Mouse (Mus musculus): ENCODE data around the gene Igf2bp2.

GRCm38 (mm10) chr16:22187366-22187765, 24.3 kb upstream of the Igf2bp2 start:
- TF ChIP-seq CTCF (IDR thresholded peaks at IDR 0.05; ENCODE audit: low read depth), result no peak
- no peak for TF ChIP-seq EP300 (IDR thresholded peaks at IDR 0.05; ENCODE audit: low read depth)

All from liver, postnatal 0 days (tissue).